Mouse (Mus musculus) olfactory bulb, adult 2 months (tissue): ENCODE measurements around the gene Selenbp1.
"Not testable (repeated sequence)": the region's sequence is repeated elsewhere in the genome, so short reads cannot be mapped to it uniquely, and the experiment has no call there.

ENCODE experiments used
- CTCF ChIP-seq: fragments of 200-500 bp; IDR thresholded peaks from 2 replicates; pipeline ENCODE4 v1.5.1; 2012; ENCODE audit warnings: low read depth, mild to moderate bottlenecking, low read length, moderate library complexity; ENCODE audit not compliant: insufficient read depth
- POLR2A ChIP-seq: fragments of 200-500 bp; IDR thresholded peaks from 2 replicates; pipeline ENCODE4 v1.6.1; 2012; ENCODE audit warnings: mild to moderate bottlenecking, low read depth, low read length, moderate library complexity; ENCODE audit not compliant: insufficient read depth

- TF ChIP-seq POLR2A, CTCF: not testable (repeated sequence)
Measured at GRCm38 (mm10) chr3:94928979-94929378, 3.9 kb upstream of the Selenbp1 start.
